Mouse (Mus musculus): Measurements from ENCODE around the gene Lpcat2. TPM values are rescaled to one million over a fixed set of nuclear protein-coding genes. Genes with fewer than 3 reads are reported as not detected.

Lpcat2 gene
- total and polyA plus RNA-seq, 2 experiments from 2014 or later, result 1.5 to 2.8 TPM

GRCm38 (mm10) chr8:92895053-92895452, 39.9 kb downstream of the Lpcat2 start:
- no peak for ATAC-seq (ENCODE audit: insufficient read depth, low read depth)
- H3K9me3 ChIP-seq (replicated peaks; ENCODE audit: control insufficient read depth, low read length), result no peaks in the 10 kb centered on the region
- no peak for DNase-seq (ENCODE audit: low spot score)
- no peak overlapping the region for H3K27ac ChIP-seq (ENCODE audit: low read depth)
- no peak overlapping the region for H3K4me3 ChIP-seq (ENCODE audit: low read depth, low read length)
- TF ChIP-seq EP300 (IDR thresholded peaks at IDR 0.05; ENCODE audit: low read depth) (no peak), CTCF (IDR thresholded peaks at IDR 0.05; ENCODE audit: low read depth) (no peak)
- H3K4me1 ChIP-seq (ENCODE audit: control insufficient read depth, insufficient read depth), result no peaks in the 10 kb centered on the region
- H3K36me3 ChIP-seq (replicated peaks; ENCODE audit: control insufficient read depth, insufficient read depth, low read length), result no peaks in the 10 kb centered on the region
- 90% methylated on average over 7 of the region's 7 CpGs for WGBS
- H3K27me3 ChIP-seq (ENCODE audit: control insufficient read depth, insufficient read depth, low read length), result no peaks in the 10 kb centered on the region
- H3K4me2 ChIP-seq (ENCODE audit: low read depth, low read length), result no peak overlapping the region
- H3K9ac ChIP-seq (replicated peaks; ENCODE audit: low read depth, low read length), result no peak overlapping the region

GRCm38 (mm10) chr8:92896056-92896455, 40.9 kb downstream of the Lpcat2 start:
- Histone ChIP-seq H3K9me3 (replicated peaks; ENCODE audit: control insufficient read depth, low read length) (no peaks in the 10 kb centered on the region), H3K4me1 (ENCODE audit: control insufficient read depth, insufficient read depth) (no peaks in the 10 kb centered on the region), H3K36me3 (replicated peaks; ENCODE audit: control insufficient read depth, insufficient read depth, low read length) (no peaks in the 10 kb centered on the region), H3K4me3 (ENCODE audit: low read depth, low read length) (no peak overlapping the region), H3K4me2 (ENCODE audit: low read depth, low read length) (no peak overlapping the region), H3K27ac (ENCODE audit: low read depth) (peak overlapping the region; percentile 25; the same call in 1 of the 2 replicates), H3K9ac (replicated peaks; ENCODE audit: low read depth, low read length) (no peak overlapping the region), H3K27me3 (ENCODE audit: control insufficient read depth, insufficient read depth, low read length) (no peaks in the 10 kb centered on the region)
- no peak for ATAC-seq (ENCODE audit: insufficient read depth, low read depth)
- WGBS, result 54% methylated on average over 1 of the region's 1 CpGs
- no peak for DNase-seq (ENCODE audit: low spot score)
- TF ChIP-seq CTCF (IDR thresholded peaks at IDR 0.05; ENCODE audit: low read depth), result no peak
- no peak for TF ChIP-seq EP300 (IDR thresholded peaks at IDR 0.05; ENCODE audit: low read depth)

DNA sequence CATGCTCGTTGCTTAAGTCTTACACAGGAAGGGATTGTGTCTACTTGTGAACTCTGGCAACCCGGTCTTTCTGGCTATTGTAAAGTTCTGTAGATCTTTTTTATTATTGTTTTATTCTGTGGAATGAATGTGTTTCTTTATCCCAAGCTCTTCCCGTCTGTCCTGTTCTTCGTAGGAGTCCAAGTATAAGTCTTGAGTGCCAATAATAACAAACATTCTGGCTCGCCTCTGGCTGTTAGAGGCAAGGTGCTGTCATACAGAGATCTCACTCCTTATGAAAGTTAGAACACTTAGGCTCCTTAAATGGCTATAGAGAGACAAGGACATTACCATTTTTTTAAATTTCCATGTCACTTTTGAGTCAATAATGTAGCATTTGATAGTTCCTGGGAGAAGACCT, 41.5 kb downstream of the Lpcat2 start:
- ATAC-seq (ENCODE audit: insufficient read depth, low read depth) (no peak; the same call in 1 of the 2 replicates), DNase-seq (ENCODE audit: low spot score) (peak; percentile 27)
- Histone ChIP-seq H3K4me1 (ENCODE audit: control insufficient read depth, insufficient read depth) (no peaks in the 10 kb centered on the region), H3K27ac (ENCODE audit: low read depth) (no peak overlapping the region), H3K36me3 (replicated peaks; ENCODE audit: control insufficient read depth, insufficient read depth, low read length) (no peaks in the 10 kb centered on the region), H3K4me2 (ENCODE audit: low read depth, low read length) (no peak overlapping the region), H3K9me3 (replicated peaks; ENCODE audit: control insufficient read depth, low read length) (no peaks in the 10 kb centered on the region), H3K27me3 (ENCODE audit: control insufficient read depth, insufficient read depth, low read length) (no peaks in the 10 kb centered on the region), H3K4me3 (ENCODE audit: low read depth, low read length) (no peak overlapping the region), H3K9ac (replicated peaks; ENCODE audit: low read depth, low read length) (no peak overlapping the region)
- TF ChIP-seq EP300 (IDR thresholded peaks at IDR 0.05; ENCODE audit: low read depth) (no peak), CTCF (IDR thresholded peaks at IDR 0.05; ENCODE audit: low read depth) (no peak)
- WGBS, result 47% methylated on average over 5 of the region's 5 CpGs

GRCm38 (mm10) chr8:92897794-92898193, 42.7 kb downstream of the Lpcat2 start:
- H3K4me1 ChIP-seq (ENCODE audit: control insufficient read depth, insufficient read depth), result no peaks in the 10 kb centered on the region
- no peaks in the 10 kb centered on the region for H3K27me3 ChIP-seq (ENCODE audit: control insufficient read depth, insufficient read depth, low read length)
- WGBS, result 79% methylated on average over 4 of the region's 4 CpGs
- H3K27ac ChIP-seq (ENCODE audit: low read depth), result no peak overlapping the region
- no peak overlapping the region for H3K4me2 ChIP-seq (ENCODE audit: low read depth, low read length)
- H3K4me3 ChIP-seq (ENCODE audit: low read depth, low read length), result no peak overlapping the region
- TF ChIP-seq EP300 (IDR thresholded peaks at IDR 0.05; ENCODE audit: low read depth), result no peak
- TF ChIP-seq CTCF (IDR thresholded peaks at IDR 0.05; ENCODE audit: low read depth), result no peak
- H3K9ac ChIP-seq (replicated peaks; ENCODE audit: low read depth, low read length), result no peak overlapping the region
- ATAC-seq (ENCODE audit: insufficient read depth, low read depth), result no peak
- H3K9me3 ChIP-seq (replicated peaks; ENCODE audit: control insufficient read depth, low read length), result no peaks in the 10 kb centered on the region
- H3K36me3 ChIP-seq (replicated peaks; ENCODE audit: control insufficient read depth, insufficient read depth, low read length), result no peaks in the 10 kb centered on the region
- DNase-seq (ENCODE audit: low spot score), result no peak

GRCm38 (mm10) chr8:92899590-92899989, 44.5 kb downstream of the Lpcat2 start:
- no peaks in the 10 kb centered on the region for H3K27me3 ChIP-seq (ENCODE audit: control insufficient read depth, insufficient read depth, low read length)
- no peak for TF ChIP-seq EP300 (IDR thresholded peaks at IDR 0.05; ENCODE audit: low read depth)
- no peak for TF ChIP-seq CTCF (IDR thresholded peaks at IDR 0.05; ENCODE audit: low read depth)
- H3K36me3 ChIP-seq (replicated peaks; ENCODE audit: control insufficient read depth, insufficient read depth, low read length), result no peaks in the 10 kb centered on the region
- no peak overlapping the region for H3K27ac ChIP-seq (ENCODE audit: low read depth)
- H3K4me1 ChIP-seq (ENCODE audit: control insufficient read depth, insufficient read depth), result no peaks in the 10 kb centered on the region
- 82% methylated on average over 9 of the region's 9 CpGs for WGBS
- no peaks in the 10 kb centered on the region for H3K9me3 ChIP-seq (replicated peaks; ENCODE audit: control insufficient read depth, low read length)
- DNase-seq (ENCODE audit: low spot score) (no peak), ATAC-seq (ENCODE audit: insufficient read depth, low read depth) (no peak)
- no peak overlapping the region for H3K4me3 ChIP-seq (ENCODE audit: low read depth, low read length)
- H3K4me2 ChIP-seq (ENCODE audit: low read depth, low read length), result no peak overlapping the region
- H3K9ac ChIP-seq (replicated peaks; ENCODE audit: low read depth, low read length), result no peak overlapping the region

DNA sequence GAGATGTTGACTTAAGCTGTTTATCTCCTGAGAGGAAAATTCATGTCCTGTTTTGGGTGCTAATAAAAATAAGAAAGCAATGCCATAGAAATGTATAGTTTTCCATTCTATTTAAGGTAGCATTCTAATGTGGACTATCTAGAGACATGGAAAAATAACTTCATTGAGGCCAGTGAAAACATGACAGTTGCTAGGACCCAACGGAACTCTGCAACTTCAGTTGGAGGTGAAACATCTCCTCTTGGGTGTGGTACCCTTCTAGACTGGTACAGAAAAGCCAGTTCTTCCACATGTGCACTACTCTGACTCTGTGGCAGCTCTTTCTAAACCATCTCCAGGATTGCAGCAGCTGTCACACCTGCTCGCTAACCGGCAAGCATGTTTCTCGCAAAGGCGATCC, 46.0 kb downstream of the Lpcat2 start, which contains the start of gene Capns2:
TSS of gene Capns2 (plus strand) at position 301 of the 400 bp plus-strand sequence.
- no peak within 1 kb of the TSS for H3K4me2 ChIP-seq (ENCODE audit: low read depth, low read length)
- ATAC-seq (ENCODE audit: insufficient read depth, low read depth), result no peak

More for the DNA sequence above, 46.0 kb downstream of the Lpcat2 start, which contains the start of gene Capns2:
- no peak for DNase-seq (ENCODE audit: low spot score)
- Histone ChIP-seq H3K36me3 (replicated peaks; ENCODE audit: control insufficient read depth, insufficient read depth, low read length) (no peaks in the 10 kb centered on the region), H3K4me3 (ENCODE audit: low read depth, low read length) (no peak within 1 kb of the TSS), H3K27me3 (ENCODE audit: control insufficient read depth, insufficient read depth, low read length) (no peaks in the 10 kb centered on the region), H3K9ac (replicated peaks; ENCODE audit: low read depth, low read length) (no peak within 1 kb of the TSS), H3K27ac (ENCODE audit: low read depth) (no peak within 1 kb of the TSS), H3K9me3 (replicated peaks; ENCODE audit: control insufficient read depth, low read length) (no peaks in the 10 kb centered on the region), H3K4me1 (ENCODE audit: control insufficient read depth, insufficient read depth) (no peaks in the 10 kb centered on the region)
- 90% methylated on average over 5 of the region's 5 CpGs for WGBS
- TF ChIP-seq CTCF (IDR thresholded peaks at IDR 0.05; ENCODE audit: low read depth) (no peak), EP300 (IDR thresholded peaks at IDR 0.05; ENCODE audit: low read depth) (no peak)

Data from heart, postnatal 0 days (tissue).